Mouse (Mus musculus): Measurements from ENCODE around the gene Mettl27. TPM values are rescaled to one million over a fixed set of nuclear protein-coding genes. Genes with fewer than 3 reads are reported as not detected.

Mettl27 gene
- polyA plus RNA-seq, 1 experiment from 2014 or later, result 10.1 TPM

- H3K4me1 ChIP-seq, result no peaks in the 10 kb centered on the region
- H3K36me3 ChIP-seq, result no peaks in the 10 kb centered on the region
- H3K4me2 ChIP-seq (replicated peaks), result no peak within 1 kb of the TSS
- H3K27me3 ChIP-seq (replicated peaks), result no peaks in the 10 kb centered on the region; the same call in 1 of the 2 replicates
- H3K4me3 ChIP-seq, result no peak within 1 kb of the TSS
- no peak within 1 kb of the TSS for H3K27ac ChIP-seq
- ATAC-seq (ENCODE audit: low FRiP score, low read depth), result no peak
- WGBS, result 77% methylated on average over 6 of the region's 6 CpGs
- H3K9ac ChIP-seq, result no peak within 1 kb of the TSS
- H3K9me3 ChIP-seq, result no peaks in the 10 kb centered on the region
These were observed 25.5 kb upstream of the Mettl27 start, which contains the start of gene Tmem270 for GRCm38 (mm10) chr5:134906633-134907032. TSS of gene Tmem270 (minus strand) at chr5:134906733.

- Histone ChIP-seq H3K9ac (no peak overlapping the region), H3K27me3 (replicated peaks) (no peaks in the 10 kb centered on the region; the same call in 1 of the 2 replicates), H3K9me3 (no peaks in the 10 kb centered on the region), H3K4me2 (replicated peaks) (no peak overlapping the region), H3K27ac (no peak overlapping the region), H3K36me3 (no peaks in the 10 kb centered on the region), H3K4me3 (no peak overlapping the region), H3K4me1 (no peaks in the 10 kb centered on the region)
- WGBS, result under 1% methylated on average over 13 of the region's 13 CpGs
- 0 out of 2 replicates have a peak, but pooled peaks have one; percentile 33 for ATAC-seq (ENCODE audit: low FRiP score, low read depth)
These were observed 25.0 kb upstream of the Mettl27 start for GRCm38 (mm10) chr5:134907135-134907534.

- Histone ChIP-seq H3K27me3 (replicated peaks) (0 out of 2 replicates have a peak, but pooled peaks cover 4% of the 10 kb centered on the region), H3K4me2 (replicated peaks) (no peak overlapping the region), H3K4me1 (no peaks in the 10 kb centered on the region), H3K36me3 (no peaks in the 10 kb centered on the region), H3K9ac (no peak overlapping the region), H3K4me3 (no peak overlapping the region), H3K27ac (no peak overlapping the region), H3K9me3 (no peaks in the 10 kb centered on the region)
- 86% methylated on average over 2 of the region's 2 CpGs for WGBS
- no peak for ATAC-seq (ENCODE audit: low FRiP score, low read depth)
These were observed 20.3 kb upstream of the Mettl27 start for GRCm38 (mm10) chr5:134911901-134912300.

DNA sequence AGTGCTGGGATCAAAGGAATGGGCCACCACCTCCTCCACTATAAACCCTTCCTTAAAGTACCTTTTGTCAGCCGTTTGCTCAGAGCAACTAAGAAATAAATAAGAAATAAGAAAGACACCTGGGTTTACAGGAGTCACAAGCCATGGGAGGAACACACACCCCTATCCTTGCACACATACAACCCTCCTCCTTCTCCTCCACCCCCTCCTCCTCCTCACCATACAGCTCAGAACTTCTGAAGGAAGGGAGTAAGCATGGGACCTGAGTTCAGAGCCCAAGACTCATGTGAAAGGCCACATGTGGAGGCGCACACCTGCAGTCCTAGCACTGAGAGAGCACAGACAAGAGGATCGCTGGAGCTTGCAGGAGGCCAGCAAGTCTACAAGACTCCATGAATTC, 18.8 kb upstream of the Mettl27 start:
- Histone ChIP-seq H3K4me2 (replicated peaks) (no peak overlapping the region), H3K4me1 (no peaks in the 10 kb centered on the region), H3K36me3 (no peaks in the 10 kb centered on the region), H3K9me3 (no peaks in the 10 kb centered on the region), H3K9ac (no peak overlapping the region), H3K4me3 (no peak overlapping the region), H3K27ac (no peak overlapping the region), H3K27me3 (replicated peaks) (0 out of 2 replicates have a peak, but pooled peaks cover 4% of the 10 kb centered on the region)
- 80% methylated on average over 3 of the region's 3 CpGs for WGBS
- no peak for ATAC-seq (ENCODE audit: low FRiP score, low read depth)

- Histone ChIP-seq H3K4me2 (replicated peaks) (no peak overlapping the region), H3K27me3 (replicated peaks) (0 out of 2 replicates have a peak, but pooled peaks cover 4% of the 10 kb centered on the region), H3K9ac (no peak overlapping the region), H3K4me1 (no peaks in the 10 kb centered on the region), H3K36me3 (no peaks in the 10 kb centered on the region), H3K9me3 (no peaks in the 10 kb centered on the region), H3K27ac (no peak overlapping the region), H3K4me3 (no peak overlapping the region)
- 86% methylated on average over 4 of the region's 4 CpGs for WGBS
- no peak for ATAC-seq (ENCODE audit: low FRiP score, low read depth)
These were observed 18.4 kb upstream of the Mettl27 start for GRCm38 (mm10) chr5:134913753-134914152.

DNA sequence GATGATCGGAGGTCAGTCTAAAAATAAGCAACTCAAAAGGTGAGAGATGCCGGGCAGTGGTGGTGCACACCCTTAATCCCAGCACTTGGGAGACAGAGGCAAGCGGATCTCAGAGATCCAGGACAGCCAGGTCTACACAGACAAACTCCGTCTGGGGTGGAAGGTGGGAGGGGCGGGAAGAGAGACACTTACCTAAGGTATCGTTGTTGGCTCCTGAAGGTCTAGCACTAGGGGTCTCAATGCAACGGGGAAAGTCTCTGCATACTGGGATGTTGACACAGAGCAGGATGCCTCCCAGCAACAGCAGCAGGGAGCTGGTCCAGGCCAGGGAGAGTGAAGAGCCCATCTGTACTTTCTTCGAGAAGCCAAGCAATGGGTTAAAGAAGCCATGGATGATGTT, 17.7 kb upstream of the Mettl27 start:
- Histone ChIP-seq H3K4me1 (no peaks in the 10 kb centered on the region), H3K9me3 (no peaks in the 10 kb centered on the region)
- no peak for ATAC-seq (ENCODE audit: low FRiP score, low read depth)

GRCm38 (mm10) chr5:134915311-134915710, 16.9 kb upstream of the Mettl27 start, which contains the start of gene Cldn13:
TSS of gene Cldn13 (minus strand) at chr5:134915526.
- H3K36me3 ChIP-seq, result no peaks in the 10 kb centered on the region
- H3K4me3 ChIP-seq, result no peak within 1 kb of the TSS
- H3K4me2 ChIP-seq (replicated peaks), result no peak within 1 kb of the TSS
- ATAC-seq (ENCODE audit: low FRiP score, low read depth), result no peak
- H3K9me3 ChIP-seq, result no peaks in the 10 kb centered on the region
- no peak within 1 kb of the TSS for H3K9ac ChIP-seq
- H3K27me3 ChIP-seq (replicated peaks), result 0 out of 2 replicates have a peak, but pooled peaks cover 4% of the 10 kb centered on the region
- 84% methylated on average over 8 of the region's 8 CpGs for WGBS
- no peaks in the 10 kb centered on the region for H3K4me1 ChIP-seq
- no peak within 1 kb of the TSS for H3K27ac ChIP-seq

More for the DNA sequence above, 17.7 kb upstream of the Mettl27 start:
- Histone ChIP-seq H3K4me3 (no peak overlapping the region), H3K4me2 (replicated peaks) (no peak overlapping the region), H3K27ac (no peak overlapping the region), H3K9ac (no peak overlapping the region), H3K27me3 (replicated peaks) (0 out of 2 replicates have a peak, but pooled peaks cover 4% of the 10 kb centered on the region), H3K36me3 (no peaks in the 10 kb centered on the region)
- 87% methylated on average over 8 of the region's 8 CpGs for WGBS

GRCm38 (mm10) chr5:134918071-134918832, 13.9 kb upstream of the Mettl27 start:
- H3K27me3 ChIP-seq (replicated peaks), result 0 out of 2 replicates have a peak, but pooled peaks cover 4% of the 10 kb centered on the region
- H3K9me3 ChIP-seq, result no peaks in the 10 kb centered on the region
- H3K4me3 ChIP-seq, result no peak overlapping the region
- H3K4me2 ChIP-seq (replicated peaks), result no peak overlapping the region
- no peaks in the 10 kb centered on the region for H3K4me1 ChIP-seq
- no peak overlapping the region for H3K27ac ChIP-seq
- no peaks in the 10 kb centered on the region for H3K36me3 ChIP-seq
- WGBS, result 52% methylated on average over 16 of the region's 16 CpGs
- no peak overlapping the region for H3K9ac ChIP-seq
- no peak for ATAC-seq (ENCODE audit: low FRiP score, low read depth)

- 95% methylated on average over 3 of the region's 3 CpGs for WGBS
- Histone ChIP-seq H3K36me3 (no peaks in the 10 kb centered on the region), H3K4me3 (no peak overlapping the region), H3K27me3 (replicated peaks) (no peaks in the 10 kb centered on the region), H3K4me2 (replicated peaks) (no peak overlapping the region), H3K9ac (no peak overlapping the region), H3K27ac (no peak overlapping the region), H3K4me1 (no peaks in the 10 kb centered on the region), H3K9me3 (no peaks in the 10 kb centered on the region)
- ATAC-seq (ENCODE audit: low FRiP score, low read depth), result no peak
These were observed 13.1 kb upstream of the Mettl27 start for GRCm38 (mm10) chr5:134919097-134919496.

GRCm38 (mm10) chr5:134920106-134920687, 12.0 kb upstream of the Mettl27 start:
- Histone ChIP-seq H3K36me3 (no peaks in the 10 kb centered on the region), H3K9ac (no peak overlapping the region), H3K4me3 (no peak overlapping the region), H3K27me3 (replicated peaks) (no peaks in the 10 kb centered on the region), H3K27ac (no peak overlapping the region), H3K9me3 (no peaks in the 10 kb centered on the region), H3K4me2 (replicated peaks) (no peak overlapping the region), H3K4me1 (no peaks in the 10 kb centered on the region)
- 77% methylated on average over 6 of the region's 6 CpGs for WGBS
- ATAC-seq (ENCODE audit: low FRiP score, low read depth), result no peak

- H3K4me3 ChIP-seq, result no peak overlapping the region
- no peak overlapping the region for H3K4me2 ChIP-seq (replicated peaks)
- H3K9ac ChIP-seq, result no peak overlapping the region
- no peaks in the 10 kb centered on the region for H3K9me3 ChIP-seq
- no peak for ATAC-seq (ENCODE audit: low FRiP score, low read depth)
- H3K36me3 ChIP-seq, result no peaks in the 10 kb centered on the region
- no peak overlapping the region for H3K27ac ChIP-seq
- WGBS, result 95% methylated on average over 8 of the region's 8 CpGs
- H3K27me3 ChIP-seq (replicated peaks), result no peaks in the 10 kb centered on the region
- no peaks in the 10 kb centered on the region for H3K4me1 ChIP-seq
These were observed 11.1 kb upstream of the Mettl27 start for GRCm38 (mm10) chr5:134921106-134921505.

- Histone ChIP-seq H3K27ac (no peak overlapping the region), H3K4me3 (no peak overlapping the region), H3K36me3 (no peaks in the 10 kb centered on the region), H3K4me1 (no peaks in the 10 kb centered on the region), H3K9ac (no peak overlapping the region), H3K9me3 (no peaks in the 10 kb centered on the region), H3K27me3 (replicated peaks) (no peaks in the 10 kb centered on the region), H3K4me2 (replicated peaks) (no peak overlapping the region)
- no peak for ATAC-seq (ENCODE audit: low FRiP score, low read depth)
- 72% methylated on average over 6 of the region's 6 CpGs for WGBS
These were observed 9.0 kb upstream of the Mettl27 start for GRCm38 (mm10) chr5:134923141-134923540.

Measured in neural tube, embryonic 12.5 days (tissue).